ENCODE assay signal across 23 mouse cellular contexts in genomic region chr19:7072221-7072620, GRCm38 (mm10). TPM values are rescaled to one million over a fixed set of nuclear protein-coding genes. Genes with fewer than 3 reads are reported as not detected.
DNase-seq lines count a peak whose midpoint lies in the region; ATAC-seq and TF ChIP-seq lines count a peak whose summit lies in the region.
"Had no signal": no experiment of that assay in that cellular context is flagged by ENCODE, and none has a peak within 500 bp of the region (broad histone marks: within the 10 kb centered on the region; RNA-seq: fewer than 3 reads in every experiment).

No protein-coding gene starts in this region.

- TF ChIP-seq CTCF in heart, adult 2 months (IDR thresholded peaks at IDR 0.05) = no peak

- TF ChIP-seq POLR2A in heart, adult 2 months (IDR thresholded peaks at IDR 0.05; ENCODE audit: insufficient read depth, low read depth, low read length) = no peak

- H3K9me3 ChIP-seq in embryonic facial prominence, embryonic 10.5 days = no peaks in the 10 kb centered on the region
- no peaks in the 10 kb centered on the region for H3K9me3 ChIP-seq in kidney, embryonic 14.5 days (ENCODE audit: control insufficient read depth, low read length)
- H3K9me3 ChIP-seq: embryonic facial prominence, embryonic 15.5 days; G1E; hindbrain, embryonic 12.5 days had no signal

- TF ChIP-seq EP300 in heart, adult 2 months (IDR thresholded peaks at IDR 0.05; ENCODE audit: insufficient read depth, low read depth, low read length) = no peak

- peak; percentile 13; the same call in 1 of the 2 replicates for ATAC-seq in kidney, embryonic 14.5 days (ENCODE audit: low FRiP score, low TSS enrichment)
- ATAC-seq: inflammation-experienced regulatory T-cells, adult 6 months had no signal

- no peak overlapping the region for H3K4me3 ChIP-seq in heart, adult 2 months
- H3K4me3 ChIP-seq in embryonic facial prominence, embryonic 10.5 days = no peak overlapping the region
- no peak overlapping the region for H3K4me3 ChIP-seq in kidney, embryonic 14.5 days (ENCODE audit: low read length)
- H3K4me3 ChIP-seq: embryonic facial prominence, embryonic 15.5 days; hindbrain, embryonic 12.5 days; left cerebral cortex, adult 2 months had no signal

- no peak overlapping the region for H3K4me2 ChIP-seq in kidney, embryonic 14.5 days (replicated peaks; ENCODE audit: low read depth, low read length)
- H3K4me2 ChIP-seq: embryonic facial prominence, embryonic 15.5 days; heart, embryonic 11.5 days; hindbrain, embryonic 12.5 days; liver, embryonic 11.5 days had no signal

- no peak overlapping the region for H3K27ac ChIP-seq in heart, adult 2 months
- H3K27ac ChIP-seq in embryonic facial prominence, embryonic 10.5 days (replicated peaks) = peak overlapping the region; percentile 80; the same call in 1 of the 2 replicates
- no peak overlapping the region for H3K27ac ChIP-seq in kidney, embryonic 14.5 days (ENCODE audit: low read depth, low read length)
- H3K27ac ChIP-seq: embryonic facial prominence, embryonic 15.5 days; hindbrain, embryonic 12.5 days; left cerebral cortex, adult 2 months had no signal

- peak; percentile 87 for DNase-seq in heart, adult 11 months
- DNase-seq in heart, adult 2 months = no peak
- DNase-seq in embryonic facial prominence, embryonic 10.5 days (ENCODE audit: low spot score) = no peak
- DNase-seq in kidney, postnatal 36 days = peak; percentile 52 to 69
- DNase-seq in gastrocnemius, postnatal 36 days = no peak
- no peak for DNase-seq in cerebellum, adult 9-10 months
- DNase-seq: adrenal gland, postnatal 25 days; cerebellum, adult 11-12 months; cerebellum, postnatal 25 days; embryo, embryonic 11 days; gastrocnemius, postnatal 25 days; heart, postnatal 10 days; lung, adult 18-20 months; lung, postnatal 36 days; right cerebral cortex, postnatal 4 days had no signal

- H3K4me1 ChIP-seq in heart, adult 2 months (ENCODE audit: control insufficient read depth, insufficient read depth, low read length) = peaks cover 1% of the 10 kb centered on the region; the same call in 1 of the 2 replicates
- H3K4me1 ChIP-seq in embryonic facial prominence, embryonic 10.5 days = peaks cover 69% of the 10 kb centered on the region
- H3K4me1 ChIP-seq in kidney, embryonic 14.5 days (ENCODE audit: control insufficient read depth, insufficient read depth, low read length) = peaks cover 68% of the 10 kb centered on the region

- H3K79me2 ChIP-seq in heart, adult 2 months (replicated peaks; ENCODE audit: control insufficient read depth, insufficient read depth, low read length) = no peaks in the 10 kb centered on the region

- no peak overlapping the region for H3K9ac ChIP-seq in heart, adult 2 months (ENCODE audit: low read depth, low read length)
- H3K9ac ChIP-seq in kidney, embryonic 14.5 days (ENCODE audit: low read depth, low read length) = no peak overlapping the region
- H3K9ac ChIP-seq: embryonic facial prominence, embryonic 15.5 days had no signal

- 67% methylated on average over 6 of the region's 6 CpGs for WGBS in heart, adult 2 months
- 69% methylated on average over 6 of the region's 6 CpGs for WGBS in embryonic facial prominence, embryonic 10.5 days
- 21% methylated on average over 6 of the region's 6 CpGs for WGBS in kidney, embryonic 14.5 days

- H3K36me3 ChIP-seq in heart, adult 2 months (ENCODE audit: control insufficient read depth, insufficient read depth, low read length) = no peaks in the 10 kb centered on the region
- no peaks in the 10 kb centered on the region for H3K36me3 ChIP-seq in embryonic facial prominence, embryonic 10.5 days (replicated peaks)
- no peaks in the 10 kb centered on the region for H3K36me3 ChIP-seq in kidney, embryonic 14.5 days (ENCODE audit: control insufficient read depth, insufficient read depth, low read length)
- H3K36me3 ChIP-seq: embryonic facial prominence, embryonic 15.5 days; G1E; hindbrain, embryonic 12.5 days had no signal

- no peaks in the 10 kb centered on the region for H3K27me3 ChIP-seq in heart, adult 2 months (ENCODE audit: control insufficient read depth, insufficient read depth, low read length)
- peaks cover 61% of the 10 kb centered on the region for H3K27me3 ChIP-seq in embryonic facial prominence, embryonic 10.5 days (replicated peaks; ENCODE audit: low read depth, poor library complexity, severe bottlenecking)
- H3K27me3 ChIP-seq in kidney, embryonic 14.5 days (ENCODE audit: control insufficient read depth, insufficient read depth, low read length) = peaks cover 7% of the 10 kb centered on the region; the same call in 1 of the 2 replicates

- intact Hi-C loops in heart, adult 2 months (cut with DNase I) = no loop called here
- intact Hi-C loops in gastrocnemius, postnatal 36 days (cut with DNase I) = no loop called here

RNA-seq across cellular contexts. Expression of gene Macrod1, which starts 15.6 kb away (rescaled TPM):
- 100 to 1,000 TPM; 262 to 309 TPM for total RNA-seq in heart, adult 2 months (2021)
- 260 and 278 TPM in 2 replicates for polyA plus RNA-seq in heart, adult 2 months (2012; rRNA removed)
- polyA plus RNA-seq in embryonic facial prominence, embryonic 10.5 days (2016; fragmentation: Nextera tagmentation; extraction: Ambion mirVana) = 5.0 and 5.4 TPM in 2 replicates
- 9.9 and 10.7 TPM in 2 replicates for polyA plus RNA-seq in kidney, embryonic 14.5 days (2014; fragmentation: Nextera tagmentation; extraction: Ambion mirVana)
- total RNA-seq in gastrocnemius, postnatal 36 days (2021) = 100 to 1,000 TPM; 240 to 280 TPM
- total RNA-seq: G1E had no signal

RNA-seq across cellular contexts. Expression of gene Stip1, which starts 32.5 kb away (rescaled TPM):
- total RNA-seq in heart, adult 2 months (2021) = 100 to 1,000 TPM; 117 to 121 TPM
- polyA plus RNA-seq in heart, adult 2 months (2012; rRNA removed) = 49.9 and 80.2 TPM in 2 replicates
- 453 and 489 TPM in 2 replicates for polyA plus RNA-seq in embryonic facial prominence, embryonic 10.5 days (2016; fragmentation: Nextera tagmentation; extraction: Ambion mirVana)
- 223 and 304 TPM in 2 replicates for polyA plus RNA-seq in kidney, embryonic 14.5 days (2014; fragmentation: Nextera tagmentation; extraction: Ambion mirVana)
- total RNA-seq in gastrocnemius, postnatal 36 days (2021) = 10 to 100 TPM; 80.7 to 91.9 TPM

RNA-seq across cellular contexts. Expression of gene Flrt1, which starts 33.3 kb away (rescaled TPM):
- total RNA-seq in heart, adult 2 months (2021) = 1 to 10 TPM; 1.1 to 1.2 TPM
- 0.84 and 0.94 TPM in 2 replicates for polyA plus RNA-seq in heart, adult 2 months (2012; rRNA removed)
- polyA plus RNA-seq in embryonic facial prominence, embryonic 10.5 days (2016; fragmentation: Nextera tagmentation; extraction: Ambion mirVana) = 2.5 and 2.9 TPM in 2 replicates
- 3.0 and 5.5 TPM in 2 replicates for polyA plus RNA-seq in kidney, embryonic 14.5 days (2014; fragmentation: Nextera tagmentation; extraction: Ambion mirVana)
- under 1 TPM; 0.36 to 0.49 TPM for total RNA-seq in gastrocnemius, postnatal 36 days (2021)
- polyA plus RNA-seq: G1E had no signal

RNA-seq across cellular contexts. Expression of gene Fermt3, which starts 53.0 kb away (rescaled TPM):
- 1 to 10 TPM; 5.2 to 9.0 TPM for total RNA-seq in heart, adult 2 months (2021)
- polyA plus RNA-seq in heart, adult 2 months (2012; rRNA removed) = 4.7 and 7.8 TPM in 2 replicates
- 7.1 and 8.0 TPM in 2 replicates for polyA plus RNA-seq in embryonic facial prominence, embryonic 10.5 days (2016; fragmentation: Nextera tagmentation; extraction: Ambion mirVana)
- 3.6 and 4.9 TPM in 2 replicates for polyA plus RNA-seq in kidney, embryonic 14.5 days (2014; fragmentation: Nextera tagmentation; extraction: Ambion mirVana)
- total RNA-seq in gastrocnemius, postnatal 36 days (2021) = 1 to 10 TPM; 1.1 to 1.5 TPM

Comparison
In these comparisons a context has a peak if more than half of its experiments do, and no peak if none do; other contexts are left out.
1. DNase-seq: peak in heart, adult 11 months (single experiment) and kidney, postnatal 36 days (2 of 2); none in heart, adult 2 months (0 of 2), embryonic facial prominence, embryonic 10.5 days (single experiment), gastrocnemius, postnatal 36 days (0 of 2) and cerebellum, adult 9-10 months (single experiment).
2. RNA of gene Macrod1, which starts 15.6 kb away (polyA plus RNA-seq): 260 to 278 TPM in heart, adult 2 months; 9.9 to 10.7 TPM in kidney, embryonic 14.5 days and 5.0 to 5.4 TPM in embryonic facial prominence, embryonic 10.5 days; every median in the first group is over 10 times any median in the second.